Mouse (Mus musculus) embryonic facial prominence, embryonic 14.5 days (tissue): Measurements from ENCODE around the gene Akap13. TPM values are rescaled to one million over a fixed set of nuclear protein-coding genes. Genes with fewer than 3 reads are reported as not detected.

Experiments used
- ATAC-seq: fragments of 200-750 bp; cut with Nextera tagmentation; 2 replicates; pipeline ENCODE4 v1.8.0; 2017; ENCODE audit warnings: low read depth, moderate number of reproducible peaks, moderate TSS enrichment
- DNase-seq: peaks from one replicate; pipeline ENCODE4 v3.0.0-alpha.2; 2015; ENCODE audit warnings: low spot score
- H3K27ac ChIP-seq: fragments of 300-500 bp; sonication (generic); replicated peaks from 2 replicates; pipeline ENCODE4 v1.5.1; 2014; ENCODE audit warnings: low read depth, mild to moderate bottlenecking, low read length, moderate library complexity
- H3K27me3 ChIP-seq: fragments of 300-500 bp; sonication (generic); replicated peaks from 2 replicates; pipeline ENCODE4 v1.6.1; 2014; ENCODE audit warnings: low read length; ENCODE audit not compliant: control insufficient read depth, insufficient read depth
- H3K36me3 ChIP-seq: fragments of 300-500 bp; sonication (generic); 2 replicates; pipeline ENCODE4 v1.6.1; 2014; ENCODE audit warnings: low read length, mixed read lengths; ENCODE audit not compliant: control insufficient read depth, insufficient read depth
- H3K4me1 ChIP-seq: fragments of 300-500 bp; sonication (generic); 2 replicates; pipeline ENCODE4 v1.6.1; 2014; ENCODE audit warnings: antibody characterized with exemption, low read length; ENCODE audit not compliant: control insufficient read depth, insufficient read depth
- H3K4me2 ChIP-seq: fragments of 300-500 bp; sonication (generic); 2 replicates; pipeline ENCODE4 v1.6.1; 2014; ENCODE audit warnings: low read depth, mild to moderate bottlenecking, low read length, moderate library complexity, mixed read lengths
- H3K4me3 ChIP-seq: fragments of 300-500 bp; sonication (generic); 2 replicates; pipeline ENCODE4 v1.5.1; 2014; ENCODE audit warnings: low read depth, mild to moderate bottlenecking, low read length
- H3K9ac ChIP-seq: fragments of 300-500 bp; sonication (generic); 2 replicates; pipeline ENCODE4 v1.6.1; 2014; ENCODE audit warnings: low read depth, mild to moderate bottlenecking, low read length, moderate library complexity, mixed read lengths
- H3K9me3 ChIP-seq: fragments of 300-500 bp; sonication (generic); 2 replicates; pipeline ENCODE4 v1.6.1; 2016; ENCODE audit warnings: low read length; ENCODE audit not compliant: control insufficient read depth
- WGBS: fragments of 180-500 bp; shearing (Covaris S2); extraction: QIAGEN DNeasy Blood & Tissue Kit; methylation state at CpG from one replicate; pipeline ENCODE4 v1.1.7; 2014; 5-methylcytosine and 5-hydroxymethylcytosine counted together
- polyA plus RNA-seq: library from polyadenylated mRNA; unstranded; fragments of >200 nt; fragmentation: Nextera tagmentation; extraction: Ambion mirVana; gene quantifications from 2 replicates; pipeline ENCODE4 v1.2.1, GENCODE M21; 2014

Gene Akap13
- polyA plus RNA-seq, result 51.3 and 57.3 TPM in 2 replicates

DNA sequence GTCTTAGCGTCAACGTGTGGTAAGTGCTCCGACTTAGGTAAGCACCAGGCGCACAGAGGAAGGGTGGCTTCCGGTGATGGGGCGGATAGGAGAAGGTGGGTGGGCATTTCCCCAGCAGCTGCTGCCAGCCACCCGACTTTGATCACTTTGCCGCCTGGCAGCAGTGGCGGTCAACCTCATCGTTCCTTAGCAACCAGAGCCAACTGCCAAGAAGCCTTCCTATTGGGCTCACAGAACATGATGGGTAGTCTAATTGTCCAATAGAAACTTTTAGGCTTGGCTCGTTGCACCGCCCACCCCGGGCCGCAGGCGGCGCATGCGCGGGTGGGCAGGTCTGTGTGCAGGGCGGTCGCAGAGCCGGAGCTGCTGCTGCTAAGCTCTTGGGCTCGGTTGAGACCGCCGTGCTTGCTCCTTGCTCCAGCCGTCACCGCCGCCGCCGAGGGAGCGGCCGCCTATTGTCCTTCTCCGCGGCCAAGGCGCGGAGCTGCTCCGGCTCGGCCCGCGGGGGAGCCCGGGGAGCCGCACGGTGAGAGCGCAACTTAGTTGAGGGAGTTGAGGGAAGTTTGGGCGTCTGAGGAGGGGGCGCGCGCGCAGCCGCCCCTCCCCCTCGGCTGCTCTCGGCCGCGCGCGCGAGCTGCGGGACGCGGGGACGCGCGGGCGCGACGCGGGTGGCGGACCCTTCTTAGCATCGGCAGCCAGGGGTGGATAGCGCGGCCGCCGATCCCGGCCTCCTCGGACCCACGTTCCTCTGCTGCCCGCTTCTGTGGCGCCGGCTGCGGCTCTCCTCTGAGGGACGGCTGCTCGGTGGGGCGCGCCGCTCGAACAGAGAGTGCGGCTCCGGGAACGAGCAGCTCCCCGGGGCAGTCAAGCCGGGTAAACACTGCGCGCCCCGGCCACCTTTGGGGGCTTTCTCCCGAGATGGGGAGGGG lies at the start of gene Akap13:
TSS of gene Akap13 (plus strand) at position 312 of the 929 bp plus-strand sequence.
- peak within 1 kb of the TSS; percentile 93 for H3K9ac ChIP-seq
- H3K4me3 ChIP-seq, result peak within 1 kb of the TSS; percentile 90
- no peaks in the 10 kb centered on the region for H3K9me3 ChIP-seq
- WGBS, result under 1% methylated on average over 38 of the region's 94 CpGs
- no peaks in the 10 kb centered on the region for H3K36me3 ChIP-seq
- peak within 1 kb of the TSS; percentile 99 for H3K27ac ChIP-seq
- DNase-seq, result peak; percentile 98
- H3K4me2 ChIP-seq, result peak within 1 kb of the TSS; percentile 83
- H3K4me1 ChIP-seq, result peaks cover 9% of the 10 kb centered on the region
- H3K27me3 ChIP-seq, result no peaks in the 10 kb centered on the region
- peak; percentile 100 for ATAC-seq

DNA sequence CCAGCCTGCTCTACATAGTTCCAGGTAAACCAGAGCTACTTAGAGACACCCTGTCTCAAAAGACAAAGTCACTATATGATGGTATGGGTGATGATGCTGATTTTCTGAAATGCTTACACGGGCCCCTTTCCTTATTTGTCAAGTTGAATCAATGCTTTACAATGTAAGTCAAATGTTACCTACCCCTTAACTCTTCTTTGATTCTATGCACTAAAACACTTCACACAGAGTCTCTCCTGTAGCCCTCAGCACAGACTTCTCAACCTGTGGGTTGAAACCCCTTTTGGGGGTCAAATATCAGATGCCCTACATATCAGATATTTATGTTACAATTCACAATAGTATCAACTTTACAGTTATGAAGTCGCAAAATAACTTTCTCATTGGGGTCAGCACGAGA lies 44.7 kb upstream of the Akap13 start:
- Histone ChIP-seq H3K27me3 (no peaks in the 10 kb centered on the region), H3K4me3 (no peak overlapping the region), H3K4me1 (no peaks in the 10 kb centered on the region), H3K9ac (no peak overlapping the region), H3K9me3 (no peaks in the 10 kb centered on the region), H3K27ac (no peak overlapping the region), H3K36me3 (no peaks in the 10 kb centered on the region), H3K4me2 (no peak overlapping the region)
- DNase-seq (no peak), ATAC-seq (no peak)
- 81% methylated on average over 3 of the region's 3 CpGs for WGBS

DNA sequence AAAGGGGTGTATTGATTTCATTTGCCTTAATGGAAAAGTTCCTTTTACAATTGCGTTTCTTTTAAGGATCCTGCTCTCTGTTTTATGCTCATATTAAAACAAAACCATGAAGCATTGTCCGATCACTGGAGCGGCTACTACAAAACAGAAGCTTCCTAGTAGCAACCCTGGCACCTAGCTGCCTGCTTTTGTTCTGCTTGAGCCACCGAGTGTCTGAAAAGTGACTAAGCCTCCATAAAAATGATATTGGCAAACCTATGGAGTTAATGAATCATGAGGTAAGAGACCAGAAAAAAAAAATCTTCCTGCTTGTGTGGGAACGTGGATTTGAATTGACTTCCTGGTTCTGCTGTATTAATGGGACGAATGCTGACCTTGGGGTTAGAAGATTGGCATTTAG lies 44.1 kb upstream of the Akap13 start:
- H3K36me3 ChIP-seq, result no peaks in the 10 kb centered on the region
- 71% methylated on average over 6 of the region's 6 CpGs for WGBS
- no peak overlapping the region for H3K4me3 ChIP-seq
- H3K9ac ChIP-seq, result no peak overlapping the region
- no peaks in the 10 kb centered on the region for H3K27me3 ChIP-seq
- H3K4me1 ChIP-seq, result no peaks in the 10 kb centered on the region
- no peak for ATAC-seq
- DNase-seq, result no peak
- H3K27ac ChIP-seq, result no peak overlapping the region
- H3K4me2 ChIP-seq, result no peak overlapping the region
- no peaks in the 10 kb centered on the region for H3K9me3 ChIP-seq

DNA sequence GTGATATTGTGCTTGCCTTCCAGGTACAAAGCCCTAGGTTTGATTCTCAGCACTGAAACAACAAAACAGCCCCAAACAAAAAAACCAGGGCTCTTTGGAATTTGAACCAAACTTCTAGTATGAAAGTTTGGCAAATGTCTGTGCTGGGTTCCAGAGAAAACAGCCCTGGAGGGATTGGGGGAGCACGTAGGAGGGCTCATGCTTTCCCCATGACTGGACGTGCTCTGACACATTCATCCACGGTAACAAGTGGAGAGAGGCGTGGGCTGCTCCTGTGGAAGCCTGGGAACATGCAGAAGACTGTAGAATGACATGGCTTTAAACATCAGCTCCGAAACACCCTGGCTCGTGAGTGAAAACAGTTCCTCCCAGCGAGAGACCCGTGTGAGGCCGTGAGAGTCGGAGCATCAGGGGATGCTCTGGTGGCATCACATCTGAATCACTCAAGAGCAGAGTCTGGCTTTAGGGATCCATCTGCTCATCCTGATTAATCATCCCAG lies 43.3 kb upstream of the Akap13 start:
- no peak overlapping the region for H3K4me3 ChIP-seq
- DNase-seq, result no peak
- no peak overlapping the region for H3K9ac ChIP-seq
- no peaks in the 10 kb centered on the region for H3K9me3 ChIP-seq
- no peaks in the 10 kb centered on the region for H3K36me3 ChIP-seq
- H3K4me1 ChIP-seq, result no peaks in the 10 kb centered on the region
- no peak overlapping the region for H3K27ac ChIP-seq
- H3K27me3 ChIP-seq, result no peaks in the 10 kb centered on the region
- WGBS, result 73% methylated on average over 10 of the region's 10 CpGs
- H3K4me2 ChIP-seq, result no peak overlapping the region
- no peak for ATAC-seq

DNA sequence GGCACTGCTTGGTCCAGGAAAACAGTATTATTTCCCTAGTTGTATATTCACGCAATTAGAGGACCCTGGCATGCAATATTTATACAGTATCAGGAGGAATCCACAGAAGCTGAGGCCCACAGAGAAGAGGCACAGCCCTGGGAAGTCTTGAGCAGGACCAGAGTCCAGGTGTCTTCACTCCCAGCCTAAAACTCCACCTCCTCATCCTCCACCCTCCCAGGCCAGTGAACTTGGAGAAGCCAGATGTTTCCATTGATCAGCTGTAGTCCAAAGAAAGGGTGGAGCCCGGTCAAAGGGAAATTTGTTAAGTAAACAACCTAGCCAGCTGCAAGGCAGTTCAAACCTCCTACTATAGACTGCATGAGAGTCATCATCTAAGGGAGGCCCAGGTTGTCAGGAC lies 42.8 kb upstream of the Akap13 start:
- WGBS, result 63% methylated on average over 2 of the region's 2 CpGs

DNA sequence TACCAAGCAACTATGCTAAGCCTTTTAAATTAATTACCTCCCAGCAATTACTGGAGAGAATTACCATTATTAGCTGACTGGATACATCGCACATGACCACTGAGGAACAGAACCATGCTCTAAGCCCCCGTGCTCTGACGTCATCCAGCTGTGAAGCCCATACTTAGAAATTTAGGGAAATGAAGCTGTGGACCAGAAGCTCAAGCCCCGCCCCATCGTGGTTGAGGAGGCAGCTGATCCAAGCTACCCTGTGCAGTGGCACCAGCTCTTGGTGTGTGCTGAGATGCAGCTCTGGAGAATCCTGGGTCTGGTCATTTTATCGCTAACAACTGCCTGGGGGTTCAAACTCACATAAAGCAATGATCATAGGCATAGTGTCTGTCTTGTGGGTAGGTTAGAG lies 41.4 kb upstream of the Akap13 start:
- Histone ChIP-seq H3K4me3 (no peak overlapping the region), H3K9me3 (no peaks in the 10 kb centered on the region), H3K4me1 (no peaks in the 10 kb centered on the region), H3K27me3 (no peaks in the 10 kb centered on the region), H3K4me2 (no peak overlapping the region), H3K9ac (no peak overlapping the region), H3K36me3 (no peaks in the 10 kb centered on the region), H3K27ac (no peak overlapping the region)
- ATAC-seq (no peak), DNase-seq (no peak)
- WGBS, result 45% methylated on average over 6 of the region's 6 CpGs

More for the DNA sequence above, 42.8 kb upstream of the Akap13 start:
- no peak overlapping the region for H3K27ac ChIP-seq
- H3K9me3 ChIP-seq, result no peaks in the 10 kb centered on the region
- ATAC-seq (no peak), DNase-seq (no peak)
- no peak overlapping the region for H3K4me2 ChIP-seq
- H3K4me1 ChIP-seq, result no peaks in the 10 kb centered on the region
- no peak overlapping the region for H3K9ac ChIP-seq
- H3K27me3 ChIP-seq, result no peaks in the 10 kb centered on the region
- no peak overlapping the region for H3K4me3 ChIP-seq
- no peaks in the 10 kb centered on the region for H3K36me3 ChIP-seq

DNA sequence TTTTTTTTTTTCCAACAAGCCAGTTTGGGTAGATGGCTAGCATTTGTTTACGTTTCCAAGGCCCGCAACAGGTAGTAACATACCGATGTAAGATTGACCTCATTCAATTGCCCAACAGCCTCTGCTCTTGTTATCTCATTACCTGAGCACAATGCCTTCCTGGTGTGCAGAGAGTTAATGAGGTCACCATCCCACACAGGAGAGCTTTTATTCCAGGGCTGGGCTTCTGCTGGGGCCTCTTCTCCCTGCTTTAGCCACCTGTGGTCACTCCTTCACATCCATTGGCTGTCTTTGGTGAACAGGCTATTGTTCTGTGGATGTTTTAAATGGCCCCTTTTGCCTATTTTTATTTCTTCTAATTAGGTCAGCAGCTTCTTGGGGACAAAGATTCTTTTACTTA lies 41.0 kb upstream of the Akap13 start:
- Histone ChIP-seq H3K36me3 (no peaks in the 10 kb centered on the region), H3K27ac (no peak overlapping the region), H3K4me1 (no peaks in the 10 kb centered on the region), H3K9me3 (no peaks in the 10 kb centered on the region), H3K4me2 (no peak overlapping the region), H3K9ac (no peak overlapping the region), H3K27me3 (no peaks in the 10 kb centered on the region), H3K4me3 (no peak overlapping the region)
- ATAC-seq (no peak), DNase-seq (no peak)
- 53% methylated on average over 3 of the region's 3 CpGs for WGBS

DNA sequence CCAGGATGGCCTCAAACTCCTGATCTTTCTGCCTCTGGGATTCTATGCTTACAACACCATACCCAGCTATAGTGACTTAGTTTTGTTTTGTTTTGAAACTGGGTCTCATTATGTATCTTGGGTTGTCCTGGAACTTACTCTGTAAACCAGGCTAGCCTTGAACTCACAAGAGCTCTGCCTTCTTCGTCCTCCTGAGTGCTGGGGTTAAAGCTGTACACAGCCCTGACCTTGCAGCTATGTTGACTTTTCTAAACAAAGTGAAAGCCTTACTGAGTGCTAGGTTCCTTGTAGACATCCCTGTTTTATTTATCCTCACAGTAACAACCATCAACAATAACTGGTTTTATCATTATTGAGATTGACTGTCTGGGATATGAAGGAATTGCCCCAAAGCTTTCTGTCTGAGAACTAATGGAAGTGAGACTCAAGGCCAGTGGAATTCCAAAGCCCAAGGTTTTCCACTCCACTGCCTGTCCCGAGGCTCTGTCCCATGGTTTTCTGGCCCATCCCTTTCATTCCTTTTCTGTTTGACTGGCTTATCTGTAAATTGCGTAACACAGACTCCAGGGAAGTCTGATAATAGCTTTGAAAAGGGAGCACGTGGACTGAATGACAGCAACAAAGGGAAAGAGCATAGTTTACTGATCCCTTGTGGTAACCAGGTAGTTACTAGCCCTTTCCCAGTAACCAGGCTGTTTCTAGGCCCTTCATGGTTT lies 40.0 kb upstream of the Akap13 start:
- Histone ChIP-seq H3K9me3 (no peaks in the 10 kb centered on the region), H3K4me2 (no peak overlapping the region), H3K27me3 (no peaks in the 10 kb centered on the region), H3K27ac (no peak overlapping the region), H3K36me3 (no peaks in the 10 kb centered on the region), H3K4me3 (no peak overlapping the region), H3K9ac (no peak overlapping the region), H3K4me1 (no peaks in the 10 kb centered on the region)
- ATAC-seq (no peak), DNase-seq (no peak)
- 50% methylated on average over 4 of the region's 4 CpGs for WGBS
